Mouse (Mus musculus) Muller cell, postnatal 12 days (primary cell): ENCODE results near the gene Coro6.

Experiments
- DNase-seq: peaks from one replicate; pipeline ENCODE4 v3.0.0-alpha.2; 2015; ENCODE audit errors: inconsistent ontology term

The Coro6 gene

GRCm38 (mm10) chr11:77493512-77494343 lies 31.5 kb downstream of the Coro6 start, which contains the start of gene Git1:
Git1 (plus strand) TSS chr11:77493562.
- DNase-seq: peak; percentile 51

DNA sequence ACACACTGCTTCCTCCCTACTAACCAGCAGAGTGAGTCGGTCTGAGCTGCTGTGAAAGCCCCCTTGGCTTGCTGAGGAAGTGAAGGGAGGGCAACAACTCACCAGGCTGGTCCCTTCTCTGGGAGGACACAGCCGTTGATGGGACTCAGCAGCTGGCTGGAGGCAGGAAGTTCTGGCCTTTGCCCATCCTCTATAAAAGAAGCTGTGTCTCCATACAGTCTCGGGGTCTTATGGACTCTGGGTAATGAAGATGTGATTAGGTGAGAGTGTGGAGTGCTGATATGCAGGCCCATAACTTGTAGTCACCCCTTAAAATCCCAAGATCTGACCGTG lies 32.1 kb downstream of the Coro6 start:
- no peak for DNase-seq

- no peak for DNase-seq
These were observed 32.6 kb downstream of the Coro6 start for GRCm38 (mm10) chr11:77494782-77495181.

GRCm38 (mm10) chr11:77495507-77495906 lies 33.3 kb downstream of the Coro6 start:
- no peak for DNase-seq

DNA sequence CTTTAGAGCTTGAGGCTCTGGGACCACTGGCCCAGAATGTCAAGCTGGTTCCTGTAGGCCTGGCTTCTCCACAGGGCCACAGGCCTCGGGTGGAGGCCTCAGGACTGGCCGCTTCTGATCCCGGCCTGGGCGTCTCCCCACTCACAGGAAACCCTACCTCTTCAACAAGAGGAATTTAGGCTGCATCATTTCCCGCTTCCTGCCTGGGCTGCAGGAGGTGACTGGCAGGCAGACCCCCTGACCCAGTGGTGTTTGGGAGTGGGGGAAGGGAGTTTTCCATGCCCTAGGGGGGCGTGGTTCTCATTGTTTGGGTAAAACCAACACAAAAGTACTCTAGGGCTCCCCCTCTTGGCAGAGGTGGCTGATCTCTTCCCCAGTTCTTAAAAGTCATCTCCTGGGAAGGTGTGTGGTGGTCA lies 35.1 kb downstream of the Coro6 start:
- no peak for DNase-seq

GRCm38 (mm10) chr11:77497851-77498250 lies 35.6 kb downstream of the Coro6 start:
- peak; percentile 58 for DNase-seq

DNA sequence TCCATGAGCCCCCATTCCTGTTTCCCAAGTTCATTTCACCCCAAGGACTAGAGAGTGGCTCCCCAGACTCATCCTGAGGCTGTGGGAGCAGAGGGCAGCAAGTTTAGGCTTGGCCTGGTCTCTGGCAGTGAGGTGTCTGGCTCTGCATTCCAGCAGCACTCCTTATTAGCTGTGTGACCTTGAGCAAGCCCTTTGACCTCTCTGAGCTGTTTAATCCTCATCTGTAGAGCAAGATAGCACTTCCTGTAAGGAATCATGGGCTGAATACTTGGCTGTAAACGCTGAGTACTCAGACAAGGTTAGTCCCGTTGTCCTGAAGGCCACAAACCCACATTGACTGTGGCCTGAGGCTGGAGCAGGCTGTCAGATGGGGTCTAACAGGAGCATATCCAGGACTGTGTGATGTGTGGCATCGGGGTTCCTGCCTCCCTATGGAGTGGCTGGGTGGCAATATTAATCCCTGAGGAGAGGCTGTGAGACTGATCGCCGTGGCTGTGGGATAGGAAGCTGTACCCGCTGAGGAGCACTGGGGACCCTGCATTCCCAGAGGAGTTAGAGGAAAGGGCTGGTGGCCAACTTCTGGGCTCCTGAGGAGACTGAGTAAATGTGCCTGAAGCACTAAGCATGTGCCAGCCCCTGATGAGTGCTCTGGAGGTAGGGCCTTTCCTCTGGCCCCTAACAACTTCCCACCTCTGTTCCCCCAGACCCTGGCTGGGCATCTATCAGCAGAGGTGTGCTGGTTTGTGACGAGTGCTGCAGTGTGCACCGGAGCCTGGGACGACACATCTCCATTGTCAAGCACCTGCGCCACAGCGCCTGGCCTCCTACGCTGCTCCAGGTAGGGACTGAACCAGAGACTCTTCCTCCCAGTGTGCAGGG lies 36.3 kb downstream of the Coro6 start:
- no peak for DNase-seq

DNA sequence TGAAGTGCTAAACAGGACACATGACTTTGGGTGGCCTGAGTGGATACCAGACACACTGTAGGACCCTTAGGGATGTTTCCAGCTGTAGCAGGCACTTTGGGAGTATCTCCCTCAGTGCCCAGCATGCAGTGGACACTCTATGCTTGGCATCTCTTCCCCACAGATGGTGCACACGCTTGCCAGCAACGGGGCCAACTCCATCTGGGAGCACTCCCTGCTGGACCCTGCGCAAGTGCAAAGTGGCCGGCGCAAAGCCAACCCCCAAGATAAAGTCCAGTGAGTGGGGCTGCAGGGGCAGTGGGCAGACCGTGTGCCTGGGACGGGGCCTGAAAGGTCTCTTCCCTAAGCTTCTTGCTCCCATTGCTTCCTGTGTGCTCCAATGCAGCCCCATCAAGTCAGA lies 37.1 kb downstream of the Coro6 start:
- DNase-seq: peak; percentile 31

GRCm38 (mm10) chr11:77500361-77501325 lies 38.4 kb downstream of the Coro6 start:
- DNase-seq: no peak

- DNase-seq: peak; percentile 63
These were observed 39.2 kb downstream of the Coro6 start for GRCm38 (mm10) chr11:77501392-77501791.

GRCm38 (mm10) chr11:77501971-77502370 lies 39.8 kb downstream of the Coro6 start:
- DNase-seq: no peak

- DNase-seq: no peak
These were observed 40.3 kb downstream of the Coro6 start for GRCm38 (mm10) chr11:77502481-77502880.

DNA sequence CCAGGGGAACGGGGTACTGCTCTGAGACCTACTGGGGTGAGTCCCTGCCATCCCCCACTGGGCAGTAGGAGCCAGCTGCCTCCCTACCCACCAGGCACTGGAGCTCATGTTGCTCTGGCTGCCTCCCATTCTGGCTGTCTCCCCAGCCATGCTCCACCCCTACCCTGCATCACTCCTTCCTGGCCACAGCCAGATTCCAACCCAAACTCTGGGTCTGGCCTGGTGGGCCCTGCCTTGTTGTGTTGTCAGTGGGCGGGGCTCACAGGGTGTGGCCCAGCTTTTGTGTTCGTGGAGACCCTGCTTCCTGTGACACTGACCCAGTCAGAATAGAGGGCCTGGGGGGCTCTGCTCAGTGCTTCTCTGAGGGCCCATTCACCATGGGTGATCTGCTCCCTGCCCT lies 41.3 kb downstream of the Coro6 start:
- DNase-seq: peak; percentile 62

DNA sequence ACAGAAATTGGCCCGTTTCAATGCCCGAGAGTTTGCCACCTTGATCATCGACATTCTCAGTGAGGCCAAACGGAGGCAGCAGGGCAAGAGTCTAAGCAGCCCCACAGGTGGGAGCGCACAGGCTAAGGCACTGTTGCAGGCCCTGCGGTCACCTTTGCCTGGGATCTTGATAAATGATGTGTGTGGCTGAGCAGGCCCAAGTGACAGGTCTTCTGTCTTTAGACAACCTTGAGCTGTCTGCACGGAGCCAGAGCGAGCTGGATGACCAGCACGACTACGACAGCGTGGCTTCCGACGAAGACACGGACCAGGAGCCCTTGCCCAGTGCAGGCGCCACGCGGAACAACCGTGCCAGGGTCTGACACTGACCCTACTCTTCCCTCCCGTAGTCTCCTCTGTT lies 42.2 kb downstream of the Coro6 start:
- DNase-seq: no peak

DNA sequence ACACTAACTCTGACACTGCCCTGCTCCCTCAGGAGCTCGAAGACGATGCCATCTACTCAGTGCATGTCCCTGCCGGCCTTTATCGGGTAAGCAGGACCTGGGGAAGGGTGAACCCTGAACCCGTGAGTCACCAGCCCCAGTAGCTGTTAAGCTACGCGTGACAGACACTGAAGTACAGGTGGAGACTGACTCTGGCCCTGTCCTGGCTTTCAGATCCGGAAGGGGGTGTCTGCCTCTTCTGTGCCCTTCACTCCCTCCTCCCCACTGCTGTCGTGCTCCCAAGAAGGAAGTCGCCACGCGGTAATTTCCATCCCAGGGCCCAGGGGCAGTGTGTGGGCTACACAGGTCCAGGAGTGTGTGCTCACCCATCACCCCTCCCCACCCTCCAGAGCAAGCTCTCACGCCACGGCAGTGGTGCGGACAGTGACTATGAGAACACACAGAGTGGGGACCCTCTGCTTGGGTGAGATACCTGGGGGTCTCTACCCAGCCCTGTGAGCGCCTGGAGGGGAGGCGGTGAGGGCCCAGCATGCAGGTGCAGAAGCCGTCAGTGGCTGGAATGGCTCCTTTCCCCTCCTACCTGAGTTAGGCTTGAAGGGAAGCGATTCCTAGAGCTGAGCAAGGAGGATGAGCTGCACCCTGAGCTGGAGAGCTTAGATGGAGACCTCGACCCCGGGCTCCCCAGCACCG lies 43.2 kb downstream of the Coro6 start:
- DNase-seq: no peak

DNA sequence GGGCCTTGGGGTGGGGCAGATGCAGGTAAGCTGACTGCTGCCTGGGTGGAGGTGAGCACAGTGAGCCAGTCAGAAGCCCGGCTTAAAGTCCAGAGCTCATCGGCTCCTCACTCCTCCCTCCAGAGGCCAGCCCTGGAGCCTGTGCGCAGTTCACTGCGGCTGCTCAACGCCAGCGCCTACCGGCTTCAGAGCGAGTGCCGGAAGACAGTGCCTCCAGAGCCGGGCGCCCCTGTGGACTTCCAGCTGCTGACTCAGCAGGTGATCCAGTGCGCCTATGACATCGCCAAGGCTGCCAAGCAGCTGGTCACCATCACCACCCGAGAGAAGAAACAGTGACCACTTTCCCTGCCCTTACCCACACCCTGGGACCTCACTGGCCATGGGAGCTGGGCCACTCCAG lies 44.1 kb downstream of the Coro6 start:
- DNase-seq: no peak

DNA sequence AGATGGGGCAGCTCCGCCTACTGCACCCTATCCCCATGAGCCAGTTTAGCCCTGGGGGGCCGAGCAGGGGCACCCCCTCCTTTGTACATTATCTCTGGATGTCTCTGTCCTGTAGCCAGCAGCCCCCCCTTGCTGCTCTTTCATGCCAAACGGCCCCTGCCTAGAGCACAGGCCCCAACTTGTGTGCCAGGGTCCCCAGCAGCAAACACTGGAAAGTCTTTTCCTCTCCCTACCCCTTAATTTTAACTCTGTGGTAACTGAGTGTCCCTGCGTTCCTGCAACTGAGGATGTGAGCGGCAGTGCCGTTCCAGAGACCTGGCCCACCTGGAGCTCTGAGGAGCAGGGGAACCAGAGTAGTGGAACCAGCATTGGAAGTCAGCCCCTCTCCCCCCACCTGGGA lies 44.7 kb downstream of the Coro6 start:
- no peak for DNase-seq

GRCm38 (mm10) chr11:77507426-77507825 lies 45.2 kb downstream of the Coro6 start:
- DNase-seq: no peak

GRCm38 (mm10) chr11:77508068-77509021 lies 46.1 kb downstream of the Coro6 start:
- DNase-seq: peak; percentile 82

GRCm38 (mm10) chr11:77511336-77511735 lies 49.1 kb downstream of the Coro6 start:
- DNase-seq: no peak
